Mouse (Mus musculus) stomach, postnatal 0 days (tissue): ENCODE results near the gene Mrpl53. TPM values are rescaled to one million over a fixed set of nuclear protein-coding genes. Genes with fewer than 3 reads are reported as not detected.

Experiments
- ATAC-seq: fragments of 200-750 bp; cut with Nextera tagmentation; 2 replicates; pipeline ENCODE4 v1.8.0; 2017; ENCODE audit not compliant: low FRiP score, low TSS enrichment
- DNase-seq: peaks from one replicate; pipeline ENCODE4 v3.0.0-alpha.2; 2016; ENCODE audit warnings: low spot score
- H3K27ac ChIP-seq: fragments of 300-500 bp; sonication (generic); replicated peaks from 2 replicates; pipeline ENCODE4 v1.5.1; 2014; ENCODE audit warnings: mild to moderate bottlenecking, control low read depth
- H3K27me3 ChIP-seq: fragments of 300-500 bp; sonication (generic); 2 replicates; pipeline ENCODE4 v1.6.1; 2014; ENCODE audit warnings: low read length; ENCODE audit not compliant: control insufficient read depth, insufficient read depth
- H3K36me3 ChIP-seq: fragments of 300-500 bp; sonication (generic); 2 replicates; pipeline ENCODE4 v1.6.1; 2014; ENCODE audit warnings: low read length, mixed read lengths; ENCODE audit not compliant: control insufficient read depth, insufficient read depth
- H3K4me1 ChIP-seq: fragments of 300-500 bp; sonication (generic); replicated peaks from 2 replicates; pipeline ENCODE4 v1.6.1; 2014; ENCODE audit warnings: antibody characterized with exemption; ENCODE audit not compliant: control insufficient read depth, insufficient read depth
- H3K4me2 ChIP-seq: fragments of 300-500 bp; sonication (generic); replicated peaks from 2 replicates; pipeline ENCODE4 v1.6.1; 2014; ENCODE audit warnings: low read depth, mild to moderate bottlenecking, control low read depth, moderate library complexity
- H3K4me3 ChIP-seq: fragments of 300-500 bp; sonication (generic); 2 replicates; pipeline ENCODE4 v1.5.1; 2014; ENCODE audit warnings: low read depth, low read length, control low read depth
- H3K9ac ChIP-seq: fragments of 300-500 bp; sonication (generic); 2 replicates; pipeline ENCODE4 v1.6.1; 2014; ENCODE audit warnings: mild to moderate bottlenecking, low read length, control low read depth, mixed read lengths
- H3K9me3 ChIP-seq: fragments of 300-500 bp; sonication (generic); 2 replicates; pipeline ENCODE4 v1.6.1; 2016; ENCODE audit warnings: low read length; ENCODE audit not compliant: control insufficient read depth
- CTCF ChIP-seq: IDR thresholded peaks from 2 replicates; pipeline ENCODE4 v1.5.1; 2016; ENCODE audit warnings: antibody characterized with exemption, low read depth, mild to moderate bottlenecking, moderate library complexity
- EP300 ChIP-seq: optimal IDR thresholded peaks from 2 replicates; pipeline ENCODE3; 2016; ENCODE audit warnings: antibody characterized with exemption
- WGBS: fragments of 180-500 bp; shearing (Covaris S2); extraction: QIAGEN DNeasy Blood & Tissue Kit; methylation state at CpG from one replicate; pipeline ENCODE4 v1.1.7; 2014; 5-methylcytosine and 5-hydroxymethylcytosine counted together
- polyA plus RNA-seq: library from polyadenylated mRNA; unstranded; fragments of >200 nt; fragmentation: Nextera tagmentation; extraction: Ambion mirVana; gene quantifications from 2 replicates; pipeline ENCODE4 v1.2.1, GENCODE M21; 2015

Gene Mrpl53
- polyA plus RNA-seq, 1 experiment from 2014 or later, result 117 TPM

GRCm38 (mm10) chr6:83086121-83087035 lies 22.5 kb upstream of the Mrpl53 start, which contains the start of gene Lbx2:
Lbx2 (plus strand) TSS chr6:83086367.
- H3K27ac ChIP-seq, result no peak within 1 kb of the TSS
- no peaks in the 10 kb centered on the region for H3K9me3 ChIP-seq
- TF ChIP-seq CTCF, result no peak
- TF ChIP-seq EP300, result no peak
- H3K4me1 ChIP-seq, result no peaks in the 10 kb centered on the region
- H3K9ac ChIP-seq, result no peak within 1 kb of the TSS
- no peak for DNase-seq
- 8% methylated on average over 39 of the region's 42 CpGs for WGBS
- no peaks in the 10 kb centered on the region for H3K36me3 ChIP-seq
- ATAC-seq, result 0 out of 2 replicates have a peak, but pooled peaks have one; percentile 6
- H3K27me3 ChIP-seq, result peaks cover 26% of the 10 kb centered on the region; the same call in 1 of the 2 replicates
- H3K4me2 ChIP-seq, result peak within 1 kb of the TSS; percentile 14; the same call in 1 of the 2 replicates
- 0 out of 2 replicates have a peak within 1 kb of the TSS, but pooled peaks have one; percentile 2 for H3K4me3 ChIP-seq

GRCm38 (mm10) chr6:83087205-83087925 lies 21.5 kb upstream of the Mrpl53 start:
- Histone ChIP-seq H3K27ac (no peak overlapping the region), H3K4me1 (no peaks in the 10 kb centered on the region), H3K4me2 (peak overlapping the region; percentile 23), H3K9me3 (no peaks in the 10 kb centered on the region), H3K27me3 (peaks cover 26% of the 10 kb centered on the region; the same call in 1 of the 2 replicates), H3K9ac (no peak overlapping the region), H3K4me3 (peak overlapping the region; percentile 2; the same call in 1 of the 2 replicates), H3K36me3 (no peaks in the 10 kb centered on the region)
- DNase-seq (no peak), ATAC-seq (no peak)
- TF ChIP-seq CTCF (no peak), EP300 (no peak)
- WGBS, result 7% methylated on average over 47 of the region's 47 CpGs

DNA sequence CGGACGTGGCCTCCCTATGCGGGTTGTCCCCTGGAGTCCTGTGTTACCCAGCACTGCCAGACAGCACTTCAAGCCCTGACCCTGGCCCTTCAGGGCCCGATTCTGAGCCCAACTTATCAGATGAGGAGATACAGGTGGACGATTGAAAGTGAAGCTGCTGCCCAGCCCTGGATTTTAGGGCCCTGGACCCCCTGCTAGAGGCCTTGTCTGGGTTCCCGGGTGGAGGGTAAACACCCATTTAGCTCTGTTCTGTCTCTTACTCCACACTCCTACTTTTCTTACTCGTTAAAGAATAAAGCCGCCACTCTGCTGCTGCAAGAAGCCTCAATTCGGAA lies 20.9 kb upstream of the Mrpl53 start:
- DNase-seq, result no peak
- H3K27ac ChIP-seq, result no peak overlapping the region
- H3K9me3 ChIP-seq, result no peaks in the 10 kb centered on the region
- TF ChIP-seq EP300 (no peak), CTCF (no peak)
- H3K4me2 ChIP-seq, result peak overlapping the region; percentile 23; the same call in 1 of the 2 replicates
- H3K4me1 ChIP-seq, result no peaks in the 10 kb centered on the region
- peak overlapping the region; percentile 2; the same call in 1 of the 2 replicates for H3K4me3 ChIP-seq
- no peak for ATAC-seq
- no peaks in the 10 kb centered on the region for H3K36me3 ChIP-seq
- no peak overlapping the region for H3K9ac ChIP-seq
- 16% methylated on average over 9 of the region's 9 CpGs for WGBS
- H3K27me3 ChIP-seq, result peaks cover 26% of the 10 kb centered on the region; the same call in 1 of the 2 replicates

DNA sequence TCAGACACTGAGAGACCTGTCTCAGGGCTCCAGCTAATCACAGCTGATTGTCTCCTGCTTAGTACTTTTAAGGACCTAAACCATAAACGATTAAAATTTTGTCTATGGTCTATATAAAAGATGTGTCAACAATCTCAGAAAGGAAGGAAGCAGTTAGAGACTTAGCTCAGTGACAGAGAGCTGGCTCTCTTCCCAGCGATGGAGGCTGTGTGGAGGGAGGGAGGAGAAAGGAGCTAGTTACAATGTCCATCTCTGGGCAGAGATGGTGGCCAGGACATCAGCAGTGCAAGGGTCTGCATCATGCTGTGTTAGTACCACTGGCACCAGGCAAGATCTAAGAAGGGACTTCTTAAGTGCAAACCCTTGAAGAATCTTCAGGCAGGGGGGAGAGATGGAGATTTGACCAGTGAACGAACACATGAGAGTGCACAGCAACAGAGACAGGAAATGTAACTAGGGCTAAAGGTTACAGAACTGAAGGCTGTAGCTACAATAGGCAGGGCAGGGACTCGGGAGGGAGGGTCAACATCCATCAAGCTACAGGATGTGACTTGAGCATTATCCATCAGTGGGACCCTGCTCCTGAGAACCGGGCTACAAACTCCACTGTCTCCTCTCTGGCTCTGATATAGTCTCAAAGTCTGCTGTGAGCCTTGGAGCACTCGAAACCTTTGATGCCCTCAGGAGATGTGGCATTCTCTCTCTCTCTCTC lies 16.3 kb upstream of the Mrpl53 start:
- 27% methylated on average over 6 of the region's 6 CpGs for WGBS
- H3K9me3 ChIP-seq, result no peaks in the 10 kb centered on the region
- no peaks in the 10 kb centered on the region for H3K36me3 ChIP-seq
- no peak for TF ChIP-seq EP300
- TF ChIP-seq CTCF, result no peak
- peaks cover 9% of the 10 kb centered on the region; the same call in 1 of the 2 replicates for H3K27me3 ChIP-seq
- no peak overlapping the region for H3K4me2 ChIP-seq
- no peak overlapping the region for H3K9ac ChIP-seq
- DNase-seq (no peak), ATAC-seq (no peak)
- no peaks in the 10 kb centered on the region for H3K4me1 ChIP-seq
- no peak overlapping the region for H3K4me3 ChIP-seq
- H3K27ac ChIP-seq, result no peak overlapping the region

- WGBS, result 42% methylated on average over 6 of the region's 6 CpGs
- DNase-seq, result no peak
- H3K27me3 ChIP-seq, result no peaks in the 10 kb centered on the region
- no peak for ATAC-seq
- no peak overlapping the region for H3K4me3 ChIP-seq
- no peak overlapping the region for H3K9ac ChIP-seq
- H3K36me3 ChIP-seq, result no peaks in the 10 kb centered on the region
- H3K4me2 ChIP-seq, result no peak overlapping the region
- H3K4me1 ChIP-seq, result no peaks in the 10 kb centered on the region; the same call in 1 of the 2 replicates
- no peak for TF ChIP-seq EP300
- no peak for TF ChIP-seq CTCF
- no peaks in the 10 kb centered on the region for H3K9me3 ChIP-seq
- no peak overlapping the region for H3K27ac ChIP-seq
Measured at GRCm38 (mm10) chr6:83095968-83096367, 12.9 kb upstream of the Mrpl53 start.
